In genomic region chr1:160863027-160863426, GRCm38 (mm10) we compare ENCODE assay signal across 8 mouse cellular contexts. TPM values are rescaled to one million over a fixed set of nuclear protein-coding genes. Genes with fewer than 3 reads are reported as not detected.
DNase-seq lines count a peak whose midpoint lies in the region; ATAC-seq and TF ChIP-seq lines count a peak whose summit lies in the region.

No protein-coding gene starts in this region.

- no peak overlapping the region for H3K27ac ChIP-seq in heart, embryonic 16.5 days (ENCODE audit: low read length)
- H3K27ac ChIP-seq in heart, embryonic 10.5 days: no peak overlapping the region
- no peak overlapping the region for H3K27ac ChIP-seq in lung, postnatal 0 days (ENCODE audit: low read length)
- H3K27ac ChIP-seq in hindbrain, embryonic 12.5 days: no peak overlapping the region

- no peak overlapping the region for H3K4me2 ChIP-seq in heart, embryonic 16.5 days (ENCODE audit: low read depth, low read length)
- H3K4me2 ChIP-seq in lung, postnatal 0 days (replicated peaks; ENCODE audit: low read depth, low read length): no peak overlapping the region
- H3K4me2 ChIP-seq in hindbrain, embryonic 12.5 days (replicated peaks): no peak overlapping the region

- TF ChIP-seq EP300 in lung, postnatal 0 days (IDR thresholded peaks at IDR 0.05): no peak

- no peaks in the 10 kb centered on the region for H3K4me1 ChIP-seq in heart, embryonic 16.5 days (ENCODE audit: control insufficient read depth, insufficient read depth, low read length)
- H3K4me1 ChIP-seq in heart, embryonic 10.5 days: no peaks in the 10 kb centered on the region
- H3K4me1 ChIP-seq in lung, postnatal 0 days (ENCODE audit: insufficient read depth, low read depth, low read length): no peaks in the 10 kb centered on the region
- no peaks in the 10 kb centered on the region for H3K4me1 ChIP-seq in hindbrain, embryonic 12.5 days

- intact Hi-C loops in heart, postnatal 14 days (cut with DNase I): loop anchor here (5.0 kb wide), 1 partner anchor 121 kb away; no protein-coding TSS in a partner anchor

- H3K36me3 ChIP-seq in heart, embryonic 16.5 days (ENCODE audit: control insufficient read depth, insufficient read depth): no peaks in the 10 kb centered on the region
- H3K36me3 ChIP-seq in heart, embryonic 10.5 days: no peaks in the 10 kb centered on the region
- no peaks in the 10 kb centered on the region for H3K36me3 ChIP-seq in lung, postnatal 0 days (ENCODE audit: insufficient read depth, low read length)
- H3K36me3 ChIP-seq in hindbrain, embryonic 12.5 days: no peaks in the 10 kb centered on the region

- TF ChIP-seq CTCF in lung, postnatal 0 days (IDR thresholded peaks at IDR 0.05): peak; percentile 42

- H3K4me3 ChIP-seq in heart, embryonic 16.5 days (ENCODE audit: low read length): no peak overlapping the region
- H3K4me3 ChIP-seq in heart, embryonic 10.5 days: no peak overlapping the region
- no peak overlapping the region for H3K4me3 ChIP-seq in lung, postnatal 0 days (ENCODE audit: low read depth, low read length)
- no peak overlapping the region for H3K4me3 ChIP-seq in hindbrain, embryonic 12.5 days

- no peak for DNase-seq in heart, embryonic 10.5 days (ENCODE audit: low spot score)
- peak; percentile 64 for DNase-seq in 3T3-L1 (ENCODE audit: low read depth, low spot score)
- peak; percentile 20 for DNase-seq in T-cell, adult 2 months (ENCODE audit: low spot score)
- peak; percentile 4 to 21 for DNase-seq in heart, postnatal 14 days
- peak; percentile 25 for DNase-seq in lung, postnatal 0 days (ENCODE audit: low spot score)
- DNase-seq in embryo, embryonic 10.5 days (ENCODE audit: low spot score): no peak

- H3K9ac ChIP-seq in heart, embryonic 16.5 days (ENCODE audit: low read length): no peak overlapping the region
- no peak overlapping the region for H3K9ac ChIP-seq in lung, postnatal 0 days (replicated peaks; ENCODE audit: low read depth)
- no peak overlapping the region for H3K9ac ChIP-seq in hindbrain, embryonic 12.5 days

- H3K9me3 ChIP-seq in heart, embryonic 16.5 days (replicated peaks; ENCODE audit: control insufficient read depth, low read length): no peaks in the 10 kb centered on the region
- no peaks in the 10 kb centered on the region for H3K9me3 ChIP-seq in heart, embryonic 10.5 days
- no peaks in the 10 kb centered on the region for H3K9me3 ChIP-seq in lung, postnatal 0 days (ENCODE audit: low read length)
- no peaks in the 10 kb centered on the region for H3K9me3 ChIP-seq in hindbrain, embryonic 12.5 days (replicated peaks)

- no peaks in the 10 kb centered on the region for H3K27me3 ChIP-seq in heart, embryonic 16.5 days (ENCODE audit: control insufficient read depth, insufficient read depth, low read length)
- H3K27me3 ChIP-seq in heart, embryonic 10.5 days (ENCODE audit: insufficient read depth, poor library complexity, severe bottlenecking): no peaks in the 10 kb centered on the region
- no peaks in the 10 kb centered on the region for H3K27me3 ChIP-seq in lung, postnatal 0 days (replicated peaks; ENCODE audit: insufficient read depth, low read length)
- no peaks in the 10 kb centered on the region for H3K27me3 ChIP-seq in hindbrain, embryonic 12.5 days

- WGBS in heart, embryonic 16.5 days: 39% methylated on average over 4 of the region's 4 CpGs
- 53% methylated on average over 4 of the region's 4 CpGs for WGBS in heart, embryonic 10.5 days
- WGBS in lung, postnatal 0 days: 55% methylated on average over 4 of the region's 4 CpGs
- WGBS in hindbrain, embryonic 12.5 days: 77% methylated on average over 4 of the region's 4 CpGs

- ATAC-seq in heart, embryonic 16.5 days (replicated peaks; ENCODE audit: extremely low read depth, insufficient read depth, low FRiP score): peak; percentile 80
- no peak for ATAC-seq in lung, postnatal 0 days
- no peak for ATAC-seq in hindbrain, embryonic 12.5 days (ENCODE audit: low FRiP score)

RNA-seq across cellular contexts. Expression of gene Rc3h1, which starts 43.2 kb away (rescaled TPM):
- polyA plus RNA-seq in heart, embryonic 16.5 days (2015; fragmentation: Nextera tagmentation; extraction: Ambion mirVana): 5.8 and 6.5 TPM in 2 replicates
- polyA plus RNA-seq in heart, embryonic 10.5 days (2016; fragmentation: Nextera tagmentation; extraction: Ambion mirVana): 7.0 and 7.7 TPM in 2 replicates
- total RNA-seq in heart, postnatal 14 days (2021): 10 to 100 TPM; 48.0 to 48.5 TPM
- 6.9 and 8.2 TPM in 2 replicates for polyA plus RNA-seq in lung, postnatal 0 days (2015; fragmentation: Nextera tagmentation; extraction: Ambion mirVana)
- polyA plus RNA-seq in hindbrain, embryonic 12.5 days (2016; fragmentation: Nextera tagmentation; extraction: Ambion mirVana): 10.5 and 12.1 TPM in 2 replicates

Comparison
In these comparisons a context has a peak if more than half of its experiments do, and no peak if none do; other contexts are left out.
1. DNase-seq: peak in 3T3-L1 (single experiment), T-cell, adult 2 months (single experiment), heart, postnatal 14 days (2 of 2) and lung, postnatal 0 days (single experiment); none in heart, embryonic 10.5 days (single experiment) and embryo, embryonic 10.5 days (single experiment).